Mouse (Mus musculus) ES-Bruce4 (cell line): ENCODE data around the gene Mrpl58.

Source experiments
- CTCF ChIP-seq: IDR thresholded peaks from one replicate; pipeline ENCODE4 v1.8.1; 2011; ENCODE audit warnings: low read depth, low read length
- POLR2A ChIP-seq: IDR thresholded peaks from one replicate; pipeline ENCODE4 v1.8.1; 2011; ENCODE audit warnings: low read length; ENCODE audit not compliant: insufficient read depth

DNA sequence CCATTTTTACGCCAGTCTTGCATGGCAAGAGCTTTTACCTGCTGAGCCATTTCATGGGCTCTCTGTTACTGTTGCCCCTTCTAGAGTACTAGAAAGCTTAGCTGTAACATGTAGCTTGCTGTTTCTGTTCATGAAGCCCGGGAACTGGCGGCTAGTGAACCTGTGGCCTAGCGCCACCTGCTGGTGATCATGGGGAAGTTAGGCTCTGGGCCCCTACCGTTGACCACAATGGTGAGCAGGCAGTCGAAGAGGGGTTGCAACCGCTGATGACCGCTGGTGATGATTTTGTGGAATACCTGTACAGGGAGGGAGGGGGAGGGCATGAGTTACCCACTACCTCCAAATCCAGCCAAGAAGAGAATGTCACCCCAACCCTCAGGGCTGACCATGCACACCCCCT is 49.4 kb upstream of the Mrpl58 start:
- TF ChIP-seq POLR2A = no peak
- peak; percentile 95 for TF ChIP-seq CTCF
